Comparison of ENCODE assay signal across 7 mouse cellular contexts in the genomic region with DNA sequence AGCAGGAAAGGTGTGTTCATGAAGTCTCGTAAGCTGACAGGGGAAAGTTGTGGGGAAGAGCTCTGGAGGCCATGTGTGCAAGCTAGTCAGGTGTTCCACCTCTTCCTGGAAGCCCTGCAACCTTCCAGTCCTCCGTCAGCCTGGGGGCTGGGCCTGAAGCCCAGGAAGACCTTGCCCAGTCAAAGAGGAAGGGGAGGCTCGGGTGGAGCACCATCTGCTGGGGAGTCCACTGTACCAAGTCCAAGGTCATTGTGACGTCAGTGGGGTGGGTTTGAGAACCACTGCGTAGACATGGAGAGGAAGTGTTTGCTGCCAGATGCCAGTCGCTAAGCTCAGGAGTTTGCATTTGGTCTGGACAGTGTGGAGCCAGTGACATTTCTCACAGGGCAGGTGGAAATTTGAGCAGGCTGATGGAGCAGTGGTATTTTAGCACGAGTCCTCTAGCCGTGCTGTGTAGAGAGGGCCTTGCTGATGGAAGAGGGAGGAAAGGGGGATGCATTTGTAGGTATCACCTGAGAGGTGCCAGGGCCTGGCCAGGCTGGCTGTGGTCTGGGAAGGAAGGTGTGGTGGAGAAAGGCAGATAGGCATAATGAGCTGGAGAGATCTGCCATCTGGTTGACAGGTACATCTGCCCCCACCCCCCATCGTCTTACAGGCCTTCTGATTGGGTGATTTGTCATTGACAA. TPM values are rescaled to one million over a fixed set of nuclear protein-coding genes. Genes with fewer than 3 reads are reported as not detected.
A peak's percentile ranks its signal among the peaks of the same experiment; 100 is the strongest.
DNase-seq lines count a peak whose midpoint lies in the region; ATAC-seq and TF ChIP-seq lines count a peak whose summit lies in the region.

No protein-coding gene starts in this region.

- no peak overlapping the region; the same call in 1 of the 2 replicates for H3K4me2 ChIP-seq in heart, embryonic 11.5 days
- H3K4me2 ChIP-seq in midbrain, embryonic 13.5 days (replicated peaks): no peak overlapping the region

- H3K4me1 ChIP-seq in ES-Bruce4 (ENCODE audit: control insufficient read depth, insufficient read depth, low read length): peaks cover 17% of the 10 kb centered on the region
- peaks cover 71% of the 10 kb centered on the region for H3K4me1 ChIP-seq in heart, embryonic 11.5 days (ENCODE audit: control insufficient read depth, insufficient read depth, low read length)
- peaks cover 34% of the 10 kb centered on the region for H3K4me1 ChIP-seq in midbrain, embryonic 13.5 days (replicated peaks)

- H3K9ac ChIP-seq in ES-Bruce4 (ENCODE audit: low read depth, poor library complexity, severe bottlenecking): no peak overlapping the region
- H3K9ac ChIP-seq in heart, embryonic 11.5 days (ENCODE audit: low read depth, low read length): no peak overlapping the region
- no peak overlapping the region for H3K9ac ChIP-seq in midbrain, embryonic 13.5 days (replicated peaks)

- H3K27me3 ChIP-seq in ES-Bruce4 (ENCODE audit: control insufficient read depth, insufficient read depth, low read length, poor library complexity, severe bottlenecking): no peaks in the 10 kb centered on the region
- no peaks in the 10 kb centered on the region for H3K27me3 ChIP-seq in heart, embryonic 11.5 days (ENCODE audit: control insufficient read depth, insufficient read depth, low read length)
- H3K27me3 ChIP-seq in midbrain, embryonic 13.5 days: no peaks in the 10 kb centered on the region

- no peak overlapping the region for H3K4me3 ChIP-seq in ES-Bruce4 (ENCODE audit: low read depth, low read length)
- no peak overlapping the region for H3K4me3 ChIP-seq in heart, embryonic 11.5 days (ENCODE audit: low read depth, low read length)
- no peak overlapping the region for H3K4me3 ChIP-seq in midbrain, embryonic 13.5 days (replicated peaks)

- 0 out of 2 replicates have a peak, but pooled peaks have one; percentile 61 for TF ChIP-seq EP300 in ES-Bruce4 (IDR thresholded peaks at IDR 0.05; ENCODE audit: insufficient read depth, low read depth, low read length)

- TF ChIP-seq CTCF in ES-Bruce4 (IDR thresholded peaks at IDR 0.05; ENCODE audit: low read depth, low read length): no peak

- no peak for TF ChIP-seq POLR2A in ES-Bruce4 (IDR thresholded peaks at IDR 0.05; ENCODE audit: insufficient read depth, low read length)

- 59% methylated on average over 9 of the region's 9 CpGs for WGBS in heart, embryonic 11.5 days (ENCODE audit: insufficient replicate concordance)
- 83% methylated on average over 9 of the region's 9 CpGs for WGBS in midbrain, embryonic 13.5 days

- no peaks in the 10 kb centered on the region for H3K9me3 ChIP-seq in ES-Bruce4 (replicated peaks; ENCODE audit: control insufficient read depth, insufficient read depth, low read length, poor library complexity, severe bottlenecking)
- H3K9me3 ChIP-seq in heart, embryonic 11.5 days (replicated peaks; ENCODE audit: control insufficient read depth, low read length): no peaks in the 10 kb centered on the region
- no peaks in the 10 kb centered on the region for H3K9me3 ChIP-seq in midbrain, embryonic 13.5 days

- peaks cover 8% of the 10 kb centered on the region; the same call in 1 of the 2 replicates for H3K36me3 ChIP-seq in ES-Bruce4 (ENCODE audit: control insufficient read depth, insufficient read depth, low read length, poor library complexity, severe bottlenecking)
- peaks cover 7% of the 10 kb centered on the region for H3K36me3 ChIP-seq in heart, embryonic 11.5 days (ENCODE audit: control insufficient read depth, insufficient read depth, low read length)
- peaks cover 12% of the 10 kb centered on the region for H3K36me3 ChIP-seq in midbrain, embryonic 13.5 days

- H3K27ac ChIP-seq in ES-Bruce4 (ENCODE audit: insufficient read depth, low read length): peak overlapping the region; percentile 74
- H3K27ac ChIP-seq in heart, embryonic 11.5 days (ENCODE audit: low read depth, low read length): peak overlapping the region; percentile 43; the same call in 1 of the 2 replicates
- no peak overlapping the region for H3K27ac ChIP-seq in midbrain, embryonic 13.5 days

- ATAC-seq in heart, embryonic 11.5 days (replicated peaks; ENCODE audit: insufficient number of reproducible peaks, low FRiP score, low TSS enrichment): no peak
- peak; percentile 61 for ATAC-seq in monocyte, adult 5-6 weeks (replicated peaks; ENCODE audit: insufficient number of reproducible peaks, low FRiP score, low TSS enrichment, poor library complexity, severe bottlenecking)
- no peak for ATAC-seq in midbrain, embryonic 13.5 days

- peak; percentile 58 for DNase-seq in CD4-positive, CD25-positive, alpha-beta regulatory T cell, adult 2 months (ENCODE audit: low read depth, low spot score)
- peak; percentile 74 to 91 for DNase-seq in kidney, postnatal 25 days
- DNase-seq in cerebellum, adult 8-10 months: no peak

RNA-seq across cellular contexts. Expression of a gene that starts 5.4 kb away (rescaled TPM):
- polyA plus RNA-seq in ES-Bruce4 (2011; ENCODE audit: insufficient read depth, insufficient read length, low read depth, missing spikeins): 293 and 299 TPM in 2 replicates
- polyA plus RNA-seq in heart, embryonic 11.5 days (2014; fragmentation: Nextera tagmentation; extraction: Ambion mirVana): 316 and 319 TPM in 2 replicates
- 302 to 348 TPM (median 323 TPM) in 3 replicates for total RNA-seq in monocyte, adult 5-6 weeks (2017)
- polyA plus RNA-seq in midbrain, embryonic 13.5 days (2015; fragmentation: Nextera tagmentation; extraction: Ambion mirVana): 321 and 324 TPM in 2 replicates
